Mouse (Mus musculus): Measurements from ENCODE around the gene Cachd1.

Cachd1 gene

GRCm38 (mm10) chr4:100790176-100790575 lies 13.7 kb downstream of the Cachd1 start:
- no peak for DNase-seq (ENCODE audit: low spot score in 2 of 2)

DNA sequence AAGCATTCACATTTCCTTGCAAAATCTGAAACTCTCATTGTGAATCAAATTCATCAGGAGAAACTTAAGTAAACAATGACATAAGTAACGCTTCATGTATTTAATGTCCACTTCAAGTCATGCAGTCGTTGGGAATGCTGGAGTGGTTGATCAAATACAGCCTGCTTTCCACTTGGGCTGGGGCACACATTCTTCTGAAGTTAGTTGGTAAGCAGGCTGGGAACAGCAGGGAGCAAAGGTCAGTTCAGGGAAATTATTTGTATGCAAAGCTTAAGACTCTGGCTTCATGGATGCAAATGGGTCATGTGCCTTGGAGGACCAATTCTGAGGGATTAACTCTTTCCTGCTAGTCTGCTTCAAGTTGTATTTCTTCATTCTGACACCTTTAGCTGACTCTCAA lies 16.7 kb downstream of the Cachd1 start:
- no peak for DNase-seq (ENCODE audit: low spot score in 2 of 2)

GRCm38 (mm10) chr4:100795523-100795922 lies 19.0 kb downstream of the Cachd1 start:
- DNase-seq (ENCODE audit: low spot score in 2 of 2) = no peak

GRCm38 (mm10) chr4:100800730-100801442 lies 24.4 kb downstream of the Cachd1 start:
- DNase-seq (ENCODE audit: low spot score in 2 of 2) = peak in 1 of 2 experiments; percentile 7

GRCm38 (mm10) chr4:100801443-100801786 lies 24.9 kb downstream of the Cachd1 start:
- DNase-seq (ENCODE audit: low spot score in 2 of 2) = no peak

DNA sequence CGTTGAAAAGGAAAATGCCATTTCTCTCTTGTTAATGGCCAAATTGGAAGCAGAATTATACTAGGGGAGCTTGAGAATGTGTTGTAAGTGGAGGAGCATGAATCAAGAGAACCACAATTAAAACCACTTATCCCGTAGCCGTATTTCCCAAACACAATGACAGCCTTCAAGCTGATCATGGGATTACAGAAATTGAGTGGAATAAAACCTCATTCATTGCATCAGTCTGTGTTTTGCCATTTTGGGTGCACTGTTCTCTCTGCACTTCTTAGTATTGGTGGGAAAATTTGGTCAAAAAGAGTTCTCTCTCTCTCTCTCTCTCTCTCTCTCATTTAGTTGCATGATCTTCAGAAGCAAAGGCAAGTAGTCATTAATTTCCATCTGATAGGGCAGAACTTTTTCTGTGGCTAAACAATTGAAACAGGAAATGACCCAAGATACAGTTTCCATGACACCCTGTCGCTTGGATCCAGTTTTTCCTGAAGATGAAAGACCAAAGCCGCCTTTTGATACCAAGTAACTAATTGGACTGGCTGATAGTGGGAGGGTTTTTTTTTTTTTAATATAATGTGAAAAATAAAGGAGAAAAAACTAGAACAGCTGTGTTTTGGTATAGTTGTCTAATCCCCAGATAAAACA lies 34.7 kb downstream of the Cachd1 start:
- DNase-seq (ENCODE audit: low spot score in 2 of 2) = no peak

GRCm38 (mm10) chr4:100811802-100812510 lies 35.5 kb downstream of the Cachd1 start:
- DNase-seq (ENCODE audit: low spot score in 2 of 2) = no peak

DNA sequence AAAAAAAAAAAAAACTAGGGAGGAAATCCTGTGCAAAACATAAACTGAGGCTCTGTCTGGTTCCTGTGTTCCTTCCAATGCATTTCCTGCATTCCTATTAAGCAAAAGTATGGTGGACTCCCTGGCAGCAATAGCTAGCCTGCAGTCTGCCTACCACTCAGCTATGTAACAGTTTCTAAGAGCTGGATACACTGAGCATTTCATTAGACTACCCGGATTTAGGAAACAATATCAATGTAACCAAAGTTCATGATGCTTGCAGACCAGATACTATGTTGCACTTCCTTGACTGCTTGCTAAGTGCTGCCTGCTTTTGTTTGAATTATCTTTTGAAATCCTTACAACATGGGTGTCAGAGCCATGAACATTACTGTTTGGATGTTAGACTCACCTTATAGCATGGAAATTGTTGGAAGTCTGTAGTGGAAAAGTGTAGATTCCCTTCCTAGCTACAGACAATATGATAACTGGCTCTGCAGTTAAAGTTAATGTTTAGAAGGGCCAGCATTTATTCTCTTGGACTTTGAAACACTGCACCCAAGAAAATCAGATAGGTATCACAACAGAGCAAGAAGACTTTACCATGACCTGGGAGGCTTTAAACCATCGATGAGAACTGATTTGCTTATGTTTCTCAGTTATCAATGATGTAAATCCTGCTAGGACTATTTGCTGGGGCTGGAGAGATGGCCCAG lies 37.4 kb downstream of the Cachd1 start:
- no peak for DNase-seq (ENCODE audit: low spot score in 2 of 2)

GRCm38 (mm10) chr4:100819238-100819637 lies 42.8 kb downstream of the Cachd1 start:
- no peak for DNase-seq (ENCODE audit: low spot score in 2 of 2)

GRCm38 (mm10) chr4:100822526-100822925 lies 46.1 kb downstream of the Cachd1 start:
- no peak for DNase-seq (ENCODE audit: low spot score in 2 of 2)

DNA sequence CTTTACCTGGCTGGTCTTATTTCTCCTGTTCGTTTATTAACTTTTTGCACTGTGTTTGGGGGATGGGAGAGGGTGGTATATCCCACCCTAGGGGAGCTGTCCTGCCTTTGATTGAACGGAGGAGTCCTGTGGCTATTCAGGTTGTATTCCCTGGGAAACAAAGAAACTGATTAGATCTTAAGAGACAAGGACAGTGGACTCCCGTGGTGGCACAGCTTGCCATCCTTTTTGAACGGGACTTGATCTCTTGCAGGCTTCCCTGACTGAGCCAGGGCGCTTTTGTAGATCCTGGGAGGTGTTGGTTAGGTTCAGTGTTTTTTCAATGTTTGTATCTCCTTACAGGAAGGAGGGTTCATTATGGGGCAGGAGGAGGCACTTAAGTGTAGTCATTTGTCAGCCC lies 50.9 kb downstream of the Cachd1 start:
- DNase-seq (ENCODE audit: low spot score in 2 of 2) = no peak

DNA sequence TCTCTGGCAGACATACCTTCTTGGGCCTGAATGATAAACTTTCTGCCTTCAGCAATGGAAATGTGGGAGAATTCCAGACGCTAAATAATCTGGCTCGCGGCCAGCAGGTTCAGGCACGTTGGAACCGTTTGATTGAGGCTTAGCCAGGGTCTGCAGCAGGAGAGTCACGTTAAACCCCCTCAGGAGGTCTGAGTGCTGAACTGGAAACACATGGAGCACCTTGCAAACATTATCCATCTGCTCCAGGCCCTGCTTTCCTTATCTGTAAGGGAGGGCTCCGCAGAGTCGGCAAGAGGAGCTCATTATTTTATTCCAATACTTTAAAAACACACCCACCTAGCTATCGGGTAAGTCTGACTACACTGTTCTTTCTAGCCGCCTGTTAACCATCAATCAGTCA lies 52.3 kb downstream of the Cachd1 start:
- no peak for DNase-seq (ENCODE audit: low spot score in 2 of 2)

- DNase-seq (ENCODE audit: low spot score in 2 of 2) = no peak
Measured at GRCm38 (mm10) chr4:100837205-100837604, 60.7 kb downstream of the Cachd1 start.

- DNase-seq (ENCODE audit: low spot score in 2 of 2) = no peak
Measured at GRCm38 (mm10) chr4:100842629-100843028, 66.2 kb downstream of the Cachd1 start.

DNA sequence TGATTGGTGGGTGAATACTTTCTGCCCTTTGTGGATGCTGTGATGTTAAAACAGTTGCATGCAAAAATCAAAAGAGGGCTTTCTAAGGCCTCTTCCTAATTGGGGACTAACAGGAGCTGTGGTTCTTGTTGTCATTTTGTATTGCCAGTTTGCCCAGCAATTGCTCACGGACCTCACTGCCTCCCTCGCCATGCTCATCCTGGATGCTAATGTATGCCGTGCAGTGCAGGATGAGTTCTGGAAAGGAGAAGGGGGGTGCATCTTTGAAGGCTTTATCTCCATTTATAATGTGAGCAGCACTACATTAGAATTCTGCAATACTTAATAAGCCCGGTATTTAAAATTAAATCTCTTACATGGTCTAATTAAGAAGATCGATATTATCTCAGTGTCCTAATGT lies 66.6 kb downstream of the Cachd1 start:
- no peak for DNase-seq (ENCODE audit: low spot score in 2 of 2)

- no peak for DNase-seq (ENCODE audit: low spot score in 2 of 2)
Measured at GRCm38 (mm10) chr4:100850846-100851495, 74.5 kb downstream of the Cachd1 start.

GRCm38 (mm10) chr4:100852448-100852847 lies 76.0 kb downstream of the Cachd1 start:
- DNase-seq (ENCODE audit: low spot score in 2 of 2) = no peak

- no peak for DNase-seq (ENCODE audit: low spot score in 2 of 2)
Measured at GRCm38 (mm10) chr4:100853426-100853825, 77.0 kb downstream of the Cachd1 start.

DNA sequence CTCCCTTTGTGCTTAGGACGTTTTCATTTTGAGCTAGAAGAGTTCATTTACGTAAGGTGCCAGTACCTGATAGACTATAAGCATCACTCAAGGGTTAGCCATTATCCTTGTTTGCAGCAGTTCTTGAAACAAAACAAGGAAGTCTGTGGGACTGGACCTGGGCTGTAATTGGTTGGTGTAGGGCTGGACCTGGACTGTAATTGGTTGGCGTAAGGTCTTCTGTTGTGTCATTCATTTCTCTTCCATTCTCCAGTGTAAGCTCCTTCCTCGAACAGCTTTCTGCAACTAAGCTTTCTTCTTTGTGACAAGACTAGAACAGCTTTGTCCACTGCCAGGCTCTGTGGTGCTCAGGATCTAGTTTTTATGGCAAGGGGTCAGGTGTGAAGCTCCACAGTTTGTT lies 78.9 kb downstream of the Cachd1 start:
- no peak for DNase-seq (ENCODE audit: low spot score in 2 of 2)

- no peak for DNase-seq (ENCODE audit: low spot score in 2 of 2)
Measured at GRCm38 (mm10) chr4:100857411-100857869, 81.0 kb downstream of the Cachd1 start.

GRCm38 (mm10) chr4:100863861-100864428 lies 87.5 kb downstream of the Cachd1 start:
- DNase-seq (ENCODE audit: low spot score in 2 of 2) = no peak
